Mouse (Mus musculus) c-Kit-negative CD71-positive TER-119-positive erythroid progenitor cells, embryonic 14.5 days (primary cell): Measurements from ENCODE around the gene Tmem255b.

Source experiments
- DNase-seq: peaks from one replicate; pipeline ENCODE4 v3.0.0-alpha.2; 2013; ENCODE audit warnings: low read depth, low spot score

Tmem255b gene

DNA sequence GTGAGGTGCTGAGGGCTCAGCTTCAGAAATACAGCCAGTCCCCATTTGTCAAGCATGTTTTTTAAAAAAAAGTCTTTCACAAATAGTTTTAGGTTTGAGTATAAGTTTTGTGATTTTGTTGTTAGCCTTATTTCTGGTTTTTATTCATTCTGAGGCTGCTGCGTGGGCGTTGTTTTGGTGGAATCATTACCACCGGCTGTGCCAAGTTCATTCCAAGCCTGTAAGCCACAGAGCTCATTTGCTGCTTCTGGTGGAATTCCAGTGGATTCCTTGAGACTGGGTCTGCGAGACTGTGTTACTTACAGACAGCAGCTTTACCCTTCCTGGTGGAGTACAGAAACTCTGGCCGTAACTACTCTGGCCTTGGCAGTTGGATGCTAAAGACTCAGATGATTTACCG is 11.5 kb downstream of the Tmem255b start:
- no peak for DNase-seq

DNA sequence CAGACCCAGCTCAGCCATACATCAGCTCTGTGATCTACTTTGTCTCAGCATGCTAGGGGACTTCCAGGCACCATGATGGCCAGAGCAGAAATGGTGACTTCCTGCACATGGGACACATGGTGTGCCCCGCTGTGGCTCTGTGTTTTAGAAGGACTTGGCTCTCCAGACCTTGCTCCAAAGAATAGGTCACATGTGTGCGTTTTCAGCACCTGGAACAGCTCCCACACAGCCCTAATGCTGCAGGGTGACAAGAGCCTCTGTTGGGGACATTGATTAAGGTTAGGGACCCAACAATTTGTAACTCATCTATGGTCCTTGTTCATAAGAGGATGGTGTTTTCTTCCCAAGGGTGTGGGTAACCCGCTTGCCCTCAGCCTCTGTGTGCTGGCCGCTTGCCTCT is 13.2 kb downstream of the Tmem255b start:
- DNase-seq = no peak

DNA sequence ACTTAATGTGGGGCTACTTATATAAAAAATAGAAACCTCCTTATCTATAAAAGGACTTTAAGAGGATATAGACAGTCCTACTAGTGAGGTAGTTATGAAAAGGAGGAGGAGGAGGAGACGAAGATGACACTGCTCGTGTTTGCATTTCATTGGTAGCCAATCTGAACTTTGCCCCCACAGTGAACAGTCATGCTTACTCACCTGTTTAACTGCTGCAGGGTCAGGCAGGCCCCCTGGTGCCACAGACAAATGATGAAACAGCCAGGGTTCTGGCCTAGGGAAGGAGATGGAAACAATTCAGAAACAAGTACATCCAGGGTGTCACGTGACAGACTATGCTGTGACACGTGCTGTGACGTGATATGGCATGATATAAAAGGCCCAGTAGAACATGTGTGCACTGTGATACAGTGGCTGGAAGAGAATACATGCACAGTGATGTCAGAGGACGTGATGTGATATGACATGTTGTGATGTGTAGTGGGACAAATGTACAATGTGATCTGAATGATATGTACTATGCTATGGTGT is 16.8 kb downstream of the Tmem255b start:
- no peak for DNase-seq

DNA sequence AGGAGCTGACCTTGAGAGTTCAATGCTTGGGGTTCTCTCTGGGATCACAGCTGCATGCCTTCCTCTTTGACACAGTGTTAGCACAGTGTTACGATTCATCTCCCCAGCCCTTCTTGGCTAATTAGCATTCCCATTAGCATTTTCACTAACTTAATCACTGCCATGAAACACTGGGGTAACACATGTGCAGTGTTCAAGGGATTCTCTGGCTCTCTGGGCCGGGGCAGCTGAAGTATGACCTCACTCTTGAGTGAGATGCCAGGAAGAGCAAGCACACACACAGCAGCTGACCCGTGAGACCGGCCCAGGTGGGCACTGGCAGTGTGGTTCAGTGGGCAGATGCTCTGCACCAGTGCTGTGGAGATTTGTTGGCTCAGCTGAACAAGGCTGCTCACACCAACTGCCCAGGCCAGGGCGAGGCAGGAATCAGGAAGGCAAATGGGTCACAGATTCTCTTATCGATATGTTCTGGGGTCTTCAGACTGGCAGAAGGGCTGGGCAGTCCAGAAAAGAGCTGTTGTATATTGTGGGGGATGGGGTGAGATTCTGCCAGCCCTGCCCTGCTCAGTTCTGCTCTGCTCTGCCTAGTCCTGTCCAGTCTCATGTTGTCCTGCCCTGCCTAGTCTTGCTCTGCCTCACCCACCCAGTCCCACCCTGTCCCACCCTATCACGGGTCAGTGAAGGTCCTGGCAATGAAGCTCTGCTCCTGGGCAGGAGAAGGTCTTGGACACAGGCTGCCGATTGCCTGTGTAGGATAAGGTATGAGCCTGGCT is 19.5 kb downstream of the Tmem255b start:
- no peak for DNase-seq

DNA sequence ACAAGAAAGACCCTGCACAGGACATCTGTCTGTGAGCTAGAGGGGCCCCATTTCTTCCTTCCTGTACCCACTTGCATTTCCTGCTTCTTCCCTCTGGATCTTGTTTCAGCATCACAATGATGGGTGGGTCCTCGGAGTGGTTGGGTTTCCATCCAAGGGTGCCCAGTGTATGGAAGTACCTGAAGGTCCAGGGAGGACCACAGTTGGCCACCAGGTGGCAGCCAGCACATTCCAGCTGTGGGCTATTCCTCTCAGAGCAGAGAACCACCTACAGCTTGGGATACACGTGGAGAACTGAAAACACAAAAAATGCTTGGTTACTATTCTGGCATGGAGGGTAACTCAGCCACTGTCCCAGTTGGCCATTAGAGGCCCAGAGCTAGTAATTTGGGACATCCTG is 20.3 kb downstream of the Tmem255b start:
- DNase-seq = no peak

DNA sequence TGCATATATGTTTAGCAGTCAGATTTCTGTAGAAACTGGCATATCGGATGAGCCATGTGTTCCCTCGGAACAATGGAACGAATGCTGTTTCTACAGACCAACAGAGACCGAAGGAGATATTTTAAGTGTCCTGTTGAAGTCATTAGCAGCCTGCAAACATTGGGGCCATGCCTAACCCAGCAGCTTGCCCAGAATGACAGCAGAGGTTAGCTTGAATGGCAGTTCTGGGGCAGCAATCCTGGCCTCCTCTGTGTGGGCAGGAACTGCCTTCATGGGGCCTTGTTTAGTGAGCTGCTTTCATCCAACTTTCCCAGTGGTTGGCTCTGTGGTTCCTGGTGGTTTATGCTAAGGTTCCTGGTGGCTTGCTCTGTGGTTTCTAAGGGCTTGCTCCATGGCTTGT is 24.4 kb downstream of the Tmem255b start:
- DNase-seq = no peak

DNA sequence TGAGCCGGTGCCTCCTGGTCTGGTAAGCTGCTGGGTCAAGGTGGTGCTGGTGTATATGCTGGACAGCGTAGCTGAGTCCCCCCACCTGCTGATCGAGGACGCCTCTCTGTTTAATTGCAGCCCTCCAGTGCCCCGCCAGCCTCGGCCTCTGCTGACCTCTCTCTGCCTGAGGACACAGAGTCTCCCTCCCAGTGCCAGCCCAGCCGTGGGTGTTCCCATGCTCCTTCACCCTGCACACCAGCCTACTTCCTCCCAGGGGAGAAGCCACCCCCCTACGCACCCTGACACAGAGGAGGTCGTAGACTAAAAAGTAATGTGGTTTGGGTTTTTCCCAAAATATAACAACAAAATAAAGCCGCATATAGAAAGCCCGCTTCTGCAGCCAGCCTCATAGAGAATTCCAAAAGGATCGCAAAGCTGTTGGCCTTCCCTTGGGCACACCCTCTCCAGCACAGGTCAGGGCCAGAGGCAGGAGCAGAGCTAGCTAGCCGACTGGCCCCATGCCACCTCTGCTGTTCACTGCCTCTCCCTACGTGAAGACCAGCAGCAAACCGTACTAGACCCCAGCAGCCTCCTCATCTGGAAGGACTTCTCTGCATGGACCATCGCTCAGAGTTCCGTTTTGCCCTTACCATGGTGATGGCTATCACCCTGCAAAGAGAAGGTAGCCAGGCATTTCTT is 26.2 kb downstream of the Tmem255b start:
- no peak for DNase-seq

DNA sequence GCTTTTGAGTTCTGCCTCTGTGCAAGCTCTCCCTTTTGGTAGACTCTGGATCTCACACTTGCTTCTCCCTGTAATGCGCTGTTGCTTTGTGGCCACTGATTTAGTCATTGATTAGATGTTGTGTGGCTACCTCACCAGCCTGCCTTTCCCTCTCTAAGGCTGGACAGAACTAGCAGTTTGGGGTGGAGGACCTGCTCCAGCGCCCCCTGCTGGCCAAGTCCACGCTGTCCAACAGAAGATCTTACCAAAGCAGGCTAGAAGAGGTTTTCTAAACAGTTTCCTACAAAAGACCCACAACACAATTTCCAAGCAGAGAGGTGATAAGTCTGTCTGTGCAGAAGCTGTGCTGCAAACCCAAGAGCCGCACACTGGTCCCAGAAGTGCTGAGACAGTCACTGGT is 26.9 kb downstream of the Tmem255b start:
- DNase-seq = peak; percentile 21

DNA sequence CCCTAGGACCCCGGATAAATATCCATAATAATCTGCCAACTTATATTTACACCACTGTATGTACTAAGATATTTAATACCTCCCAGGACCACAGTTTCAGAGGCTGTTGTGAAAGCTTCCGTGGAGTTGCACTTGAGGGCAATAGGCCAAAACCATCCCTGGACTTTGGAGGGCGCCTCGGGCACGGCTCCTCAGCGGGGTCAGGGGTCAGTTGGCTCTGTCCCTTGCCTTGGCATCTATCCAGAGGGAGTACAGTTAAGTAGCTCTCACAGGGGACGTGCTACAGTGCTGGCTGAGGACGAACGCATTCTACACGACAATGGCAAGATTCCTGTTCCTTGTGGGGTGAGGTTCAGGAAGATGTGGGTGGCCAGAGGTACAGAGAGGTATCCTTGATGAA is 27.4 kb downstream of the Tmem255b start:
- DNase-seq = no peak

DNA sequence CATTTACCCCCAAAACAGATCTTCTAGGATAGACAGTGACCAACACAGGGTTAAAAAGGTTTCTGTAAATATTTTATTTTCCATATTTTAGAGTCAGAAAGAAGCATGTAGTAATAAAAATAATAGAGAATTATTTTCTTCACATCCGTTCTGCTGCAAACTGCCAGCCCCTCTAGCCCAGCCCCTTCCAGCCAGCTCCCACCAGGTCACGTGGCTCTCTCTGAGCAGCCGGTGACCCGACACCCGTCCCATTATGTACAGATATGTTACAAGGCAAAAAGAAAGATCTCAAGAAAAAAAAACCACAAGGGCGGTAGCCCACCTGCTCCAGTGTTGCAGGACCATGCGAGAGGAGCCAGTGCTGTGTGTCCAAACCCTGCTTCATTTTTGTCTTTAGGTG is 30.3 kb downstream of the Tmem255b start:
- DNase-seq = no peak

DNA sequence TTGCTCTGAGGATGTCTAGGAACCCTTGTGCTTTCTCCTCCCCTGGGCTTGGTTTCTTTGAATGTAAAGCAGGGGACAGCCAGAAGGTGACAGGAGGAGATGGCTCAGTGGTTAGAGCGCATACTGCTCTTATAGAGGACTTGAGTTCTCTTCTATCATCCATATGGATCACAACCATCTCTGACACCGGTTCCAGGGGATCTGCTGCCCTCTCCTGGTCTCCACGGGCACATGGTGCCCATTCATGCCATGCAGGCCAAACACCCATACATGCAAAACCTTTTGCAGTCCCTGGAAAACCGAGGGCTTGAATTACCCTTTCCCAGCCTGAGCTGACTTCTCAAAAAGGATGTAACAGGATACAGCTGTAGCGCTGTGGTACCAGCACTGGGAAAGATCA is 32.0 kb downstream of the Tmem255b start:
- DNase-seq = no peak

DNA sequence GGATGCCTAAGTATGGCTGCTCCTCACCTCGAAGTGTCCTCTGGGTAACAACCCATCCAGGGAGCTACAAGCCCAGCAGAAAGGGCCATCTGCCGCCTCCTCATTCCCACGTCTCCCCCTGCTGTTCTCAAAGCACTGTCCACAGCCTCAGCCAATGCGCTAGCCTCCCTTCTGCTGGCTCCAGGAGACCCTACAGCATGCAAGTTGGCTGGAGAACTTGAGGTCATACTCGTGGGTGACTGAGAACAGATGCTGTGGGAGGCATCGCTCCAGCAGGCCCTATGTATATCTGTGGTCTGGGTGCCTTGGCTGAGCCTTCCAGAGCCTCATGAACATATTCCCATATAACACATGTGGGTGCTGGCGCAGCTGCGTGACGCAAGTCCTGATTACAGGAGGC is 33.7 kb downstream of the Tmem255b start:
- DNase-seq = no peak

DNA sequence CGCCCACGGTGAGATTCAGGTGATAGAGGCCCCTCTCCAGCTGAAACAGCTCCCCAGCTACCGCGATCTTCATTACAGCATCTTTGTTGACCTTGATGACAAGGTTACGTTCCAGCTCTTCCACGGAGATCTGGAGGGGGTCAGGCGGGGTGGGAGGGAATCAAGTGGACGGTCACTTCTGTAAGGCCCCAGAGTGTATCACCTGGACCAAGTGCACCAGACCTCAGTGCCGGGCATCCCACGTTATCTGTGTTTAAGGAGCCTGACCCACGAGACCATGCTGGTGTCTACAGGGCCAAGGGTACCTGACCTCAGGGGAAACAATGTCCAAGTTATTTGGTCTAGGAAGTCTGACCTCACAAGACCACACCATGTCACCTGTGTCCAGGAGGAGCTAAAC is 36.5 kb downstream of the Tmem255b start:
- no peak for DNase-seq

DNA sequence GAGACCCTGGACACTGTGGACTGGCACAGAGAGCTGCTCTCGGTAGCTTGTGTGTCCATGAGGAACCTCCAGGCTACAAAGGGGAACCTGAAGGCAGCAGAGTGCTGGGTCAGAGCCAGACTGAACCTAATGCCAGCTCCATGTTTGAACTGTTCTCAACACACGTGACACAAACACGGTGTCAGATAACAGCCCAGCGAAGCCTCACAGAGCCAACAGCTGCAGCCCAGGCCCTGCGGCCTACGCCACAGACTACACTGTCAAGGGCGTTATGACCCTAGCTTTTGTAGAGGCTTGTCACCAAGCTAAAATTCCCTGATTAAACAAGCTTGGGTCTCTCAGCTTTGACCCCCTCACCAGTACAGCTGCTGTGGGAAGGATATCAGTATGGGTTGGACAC is 37.3 kb downstream of the Tmem255b start:
- no peak for DNase-seq

DNA sequence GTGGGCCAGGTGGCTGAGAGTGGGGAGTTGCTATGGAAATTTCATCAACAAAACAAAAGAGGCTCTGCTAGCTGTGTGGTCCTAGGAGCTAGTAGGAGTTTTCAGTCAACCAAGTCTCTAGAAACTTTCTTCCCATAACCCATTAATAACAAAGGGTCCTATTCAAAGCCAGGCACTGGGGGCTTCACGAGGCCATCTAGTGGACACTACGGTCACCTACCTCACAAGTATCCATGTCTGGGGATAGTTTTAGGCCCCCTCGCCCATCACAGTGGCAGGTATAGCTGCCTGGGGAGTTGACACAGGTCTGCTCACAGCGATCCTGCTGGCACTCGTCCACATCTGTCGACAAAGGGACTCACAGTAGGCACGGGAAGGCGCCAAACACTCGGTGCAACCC is 40.9 kb downstream of the Tmem255b start:
- DNase-seq = no peak

DNA sequence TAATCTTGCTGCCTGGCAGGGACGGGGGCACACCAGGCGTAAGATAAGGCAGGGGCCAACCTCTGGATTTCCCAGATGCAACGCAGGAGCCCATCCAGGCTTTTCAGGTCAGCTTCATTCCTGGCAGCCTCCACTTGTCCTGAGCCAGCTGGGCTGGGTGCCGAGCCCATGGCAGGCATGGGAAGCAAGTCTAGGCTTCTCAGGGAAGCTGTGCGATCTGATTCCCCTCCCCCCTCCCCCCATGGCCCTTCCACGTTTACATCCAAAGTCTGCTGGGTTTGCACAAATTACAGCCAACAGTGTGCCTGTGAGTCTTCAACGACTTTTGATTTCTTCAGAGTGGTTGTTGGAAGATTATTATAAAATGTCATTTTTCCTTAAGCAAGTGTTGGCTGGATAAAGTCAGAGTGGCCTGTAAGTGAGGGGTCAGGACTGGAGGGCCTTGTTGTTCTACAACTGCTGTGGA is 46.1 kb downstream of the Tmem255b start:
- no peak for DNase-seq

DNA sequence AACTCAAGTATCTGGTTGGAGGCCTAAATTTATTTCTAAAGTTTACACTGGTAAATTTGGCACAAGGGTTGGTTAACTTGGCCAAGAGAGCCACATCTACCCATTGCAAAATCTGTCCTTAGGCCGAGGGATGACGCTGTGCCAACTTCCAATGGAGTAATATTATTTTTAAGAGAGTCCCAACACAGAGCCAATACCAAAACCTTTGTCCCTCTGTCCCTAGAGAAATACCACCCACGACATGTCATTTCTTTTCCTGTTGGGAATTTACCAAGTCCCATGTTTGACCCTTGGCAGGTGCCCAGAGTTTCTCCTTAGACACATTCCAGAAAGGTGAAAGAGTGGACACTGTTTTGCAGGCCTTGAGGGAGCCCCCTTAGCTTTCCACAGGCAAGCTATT is 46.6 kb downstream of the Tmem255b start:
- DNase-seq = no peak

DNA sequence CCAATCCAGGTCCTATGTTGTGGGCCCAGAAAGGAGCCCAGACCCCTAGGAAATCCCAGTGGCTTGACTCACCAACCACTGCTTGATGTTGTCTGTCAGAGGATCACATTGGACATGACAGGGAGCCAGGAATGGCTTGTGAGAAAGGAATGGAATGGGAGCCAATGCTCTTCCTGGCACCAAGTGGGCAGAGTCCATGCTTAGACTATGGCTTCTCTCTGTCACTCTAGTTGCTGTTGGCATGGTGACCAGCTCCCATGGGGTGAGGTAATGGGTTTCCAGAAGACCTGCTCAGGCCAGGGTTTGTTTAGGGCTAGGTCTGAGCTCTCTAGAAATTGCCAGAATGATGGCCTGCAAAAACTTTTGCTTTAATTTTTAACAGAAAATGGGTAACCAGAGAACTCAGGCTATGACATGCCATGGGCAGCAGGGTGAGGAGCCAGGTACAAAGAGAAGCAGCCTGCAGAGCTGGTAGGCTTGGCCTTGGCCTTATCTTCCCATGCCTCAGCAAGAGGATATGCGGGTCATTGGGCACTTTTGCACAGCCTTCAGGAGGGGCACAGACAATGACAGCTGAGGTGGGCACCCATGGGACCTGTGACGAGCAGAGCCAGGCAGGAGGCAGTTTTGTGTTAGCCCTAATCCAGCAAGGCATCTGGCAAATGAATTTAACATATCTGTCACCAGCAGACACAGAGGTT is 47.3 kb downstream of the Tmem255b start:
- DNase-seq = no peak

DNA sequence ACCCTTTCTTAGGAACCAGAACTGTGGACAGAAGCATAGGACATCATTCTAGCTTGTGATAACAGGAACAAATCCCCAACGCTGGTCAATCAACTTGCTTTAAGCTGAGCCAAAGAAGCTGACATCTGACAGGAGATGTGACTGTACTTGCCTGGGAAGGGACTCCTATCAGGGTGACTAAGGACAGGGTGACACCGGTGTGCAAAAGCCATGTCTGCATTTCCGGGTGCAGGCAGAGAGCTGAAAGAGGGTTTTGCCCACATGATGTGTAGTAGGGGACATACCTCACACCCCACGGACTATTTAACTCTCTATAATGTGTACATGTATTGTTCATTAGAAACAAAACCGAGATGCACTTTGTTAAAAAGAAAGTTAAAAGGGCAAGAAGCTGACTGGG is 48.2 kb downstream of the Tmem255b start:
- no peak for DNase-seq

DNA sequence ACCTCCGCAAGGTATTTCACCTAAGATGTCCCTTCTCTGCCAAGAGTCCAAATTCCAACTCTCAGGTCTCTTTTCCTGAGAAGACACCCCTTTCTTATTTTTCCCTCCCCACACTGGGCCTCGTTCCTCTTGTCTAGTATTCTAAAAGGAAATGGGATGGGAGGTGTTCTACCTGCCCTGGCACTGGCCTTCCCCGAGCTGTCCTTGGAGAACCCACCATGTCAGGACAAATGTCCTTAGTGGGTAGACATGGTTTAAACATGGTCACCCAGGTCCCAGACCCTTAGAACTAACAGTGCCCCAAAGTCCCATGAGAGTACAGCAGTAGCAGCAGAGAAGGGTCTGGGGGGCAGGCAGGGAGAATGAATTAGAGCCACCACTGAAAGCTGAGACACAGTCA is 54.4 kb downstream of the Tmem255b start:
- DNase-seq = no peak

DNA sequence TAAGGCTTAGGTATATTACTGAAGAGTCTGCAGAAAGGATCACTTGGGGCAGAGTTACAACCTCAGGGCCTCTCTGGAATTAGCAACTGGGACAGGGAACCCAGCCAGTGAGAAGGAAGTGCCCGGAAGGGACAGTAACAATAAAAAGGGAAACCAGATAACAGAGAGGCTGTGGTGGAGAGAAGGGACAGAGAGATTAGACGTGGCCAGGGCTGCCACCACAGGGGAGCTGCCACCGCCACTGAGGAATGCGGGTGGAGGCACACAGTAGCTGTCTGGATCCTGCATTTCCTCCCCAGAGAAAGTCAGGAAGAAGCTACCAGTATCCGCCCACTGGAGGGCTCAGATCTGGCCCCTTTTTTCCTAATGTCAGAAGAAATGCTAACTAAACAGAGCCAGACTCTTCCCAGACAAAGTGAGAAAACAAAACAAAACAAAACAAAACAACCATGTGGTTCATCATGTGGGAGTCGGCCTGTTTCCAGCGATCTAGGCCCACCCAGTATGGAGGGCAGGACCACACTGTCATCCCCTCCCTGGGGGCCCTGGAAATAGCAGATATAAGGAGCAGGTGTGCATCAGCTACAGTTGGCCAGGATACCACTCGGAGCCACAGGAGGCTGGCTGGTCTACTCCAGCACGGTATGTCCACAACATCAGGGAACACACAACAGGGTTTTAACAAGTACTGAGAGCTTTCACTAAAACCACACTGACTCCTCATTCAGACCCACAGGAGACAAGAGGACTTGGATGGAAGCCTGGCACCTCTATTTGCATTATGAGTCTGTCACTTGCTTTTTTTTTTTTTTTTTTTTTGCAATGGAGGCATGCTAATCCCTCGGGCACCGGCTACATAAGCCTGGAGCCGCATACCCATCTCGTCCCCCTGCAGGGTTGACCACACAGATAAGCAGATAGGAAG is 55.3 kb downstream of the Tmem255b start:
- DNase-seq = no peak
